In the genomic region with DNA sequence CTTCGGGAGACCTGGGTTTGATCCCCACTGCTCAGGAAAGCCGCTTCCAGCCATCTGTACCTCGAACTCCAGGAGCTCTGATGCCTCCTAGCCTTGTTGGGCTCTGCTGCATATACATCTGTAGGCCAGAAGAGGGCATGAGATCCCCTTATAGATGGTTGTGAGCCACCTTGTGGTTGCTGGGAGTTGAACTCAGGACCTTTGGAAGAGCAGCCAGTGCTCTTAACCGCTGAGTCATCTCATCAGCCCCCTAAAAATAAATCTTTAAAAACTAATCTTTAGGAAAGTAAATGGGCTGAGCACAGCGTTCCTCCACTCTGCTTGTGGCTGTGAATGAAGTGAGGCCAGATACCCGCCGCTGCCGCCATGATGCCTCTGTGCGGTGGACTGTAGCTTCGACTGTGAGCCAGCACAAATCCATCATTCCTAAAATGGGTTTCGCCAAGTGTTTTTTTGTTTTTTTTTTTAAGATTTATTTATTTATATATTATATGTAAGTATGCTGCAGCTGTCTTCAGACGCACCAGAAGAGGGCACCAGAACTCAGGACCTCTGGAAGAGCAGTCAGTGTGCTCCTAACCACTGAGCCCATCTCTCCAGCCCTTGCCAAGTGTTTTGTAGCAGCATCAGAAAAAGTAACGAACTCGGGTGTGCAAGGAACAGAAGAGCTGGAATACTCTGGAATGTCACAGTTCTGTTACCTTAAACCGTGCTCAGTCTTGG, we compare ENCODE assay signal across 10 mouse cellular contexts. TPM values are rescaled to one million over a fixed set of nuclear protein-coding genes. Genes with fewer than 3 reads are reported as not detected.
DNase-seq lines count a peak whose midpoint lies in the region; ATAC-seq and TF ChIP-seq lines count a peak whose summit lies in the region.
"Had no signal": no experiment of that assay in that cellular context is flagged by ENCODE, and none has a peak within 500 bp of the region (broad histone marks: within the 10 kb centered on the region; RNA-seq: fewer than 3 reads in every experiment).

No protein-coding gene starts in this region.

- H3K9me3 ChIP-seq in kidney, embryonic 16.5 days (ENCODE audit: low read length): no peaks in the 10 kb centered on the region
- H3K9me3 ChIP-seq in CH12.LX (replicated peaks; ENCODE audit: low read length): no peaks in the 10 kb centered on the region

- no peaks in the 10 kb centered on the region for H3K36me3 ChIP-seq in kidney, embryonic 16.5 days (ENCODE audit: insufficient read depth, low read length)
- no peaks in the 10 kb centered on the region for H3K36me3 ChIP-seq in CH12.LX (replicated peaks in 1 of 2; ENCODE audit: control insufficient read depth in 1 of 2, insufficient read depth in 1 of 2, low read length in 1 of 2)

- no peak for TF ChIP-seq EP300 in CH12.LX (IDR thresholded peaks at IDR 0.05; ENCODE audit: low read length)

- no peak overlapping the region for H3K27ac ChIP-seq in kidney, embryonic 16.5 days (ENCODE audit: low read length)
- H3K27ac ChIP-seq in CH12.LX (ENCODE audit: insufficient read depth, low read depth): no peak overlapping the region
- no peak overlapping the region for H3K27ac ChIP-seq in cortical plate, adult 2 months (ENCODE audit: insufficient read depth, low read length)

- no peaks in the 10 kb centered on the region for H3K79me2 ChIP-seq in CH12.LX (replicated peaks; ENCODE audit: control insufficient read depth, extremely low read depth, insufficient read depth, poor library complexity, severe bottlenecking)

- ATAC-seq in kidney, embryonic 16.5 days (ENCODE audit: low FRiP score, low TSS enrichment): no peak

- H3K27me3 ChIP-seq in kidney, embryonic 16.5 days (ENCODE audit: insufficient read depth, low read length): no peaks in the 10 kb centered on the region; the same call in 1 of the 2 replicates
- H3K27me3 ChIP-seq in CH12.LX (replicated peaks): peaks cover 31% of the 10 kb centered on the region

- no peak overlapping the region for H3K4me3 ChIP-seq in kidney, embryonic 16.5 days (ENCODE audit: low read length)
- no peak overlapping the region for H3K4me3 ChIP-seq in CH12.LX (replicated peaks in 1 of 3; ENCODE audit: low read depth in 2 of 3, low read length in 2 of 3, poor library complexity in 1 of 3)
- no peak overlapping the region for H3K4me3 ChIP-seq in cortical plate, adult 2 months (ENCODE audit: insufficient read depth, low read length)
- H3K4me3 ChIP-seq: erythroblast, embryonic 14.5 days had no signal

- 50% methylated on average over 15 of the region's 15 CpGs for WGBS in kidney, embryonic 16.5 days

- in situ Hi-C loops in CH12.LX (cut with MboI; ENCODE audit: low pct_ligation_motif_present, low pct_unique_long_range_greater_than_20kb, low sequenced_read_pairs): loop anchor here (5.0 kb wide), 2 partner anchors 53 to 118 kb away; no protein-coding TSS in a partner anchor

- H3K4me2 ChIP-seq in kidney, embryonic 16.5 days (replicated peaks; ENCODE audit: low read depth, low read length): no peak overlapping the region
- H3K4me2 ChIP-seq in CH12.LX (ENCODE audit: insufficient read depth, low read depth, poor library complexity, severe bottlenecking): no peak overlapping the region

- DNase-seq in kidney, adult 18-20 months: peak; percentile 59
- DNase-seq in 416B (ENCODE audit: low read depth) (peak; percentile 80), CH12.LX (ENCODE audit: extremely low read depth) (peak; percentile 39)
- peak; percentile 48 to 61 for DNase-seq in lung, adult 18-20 months
- peak; percentile 43 for DNase-seq in thymus, postnatal 25 days
- no peak for DNase-seq in frontal cortex, postnatal 14 days (ENCODE audit: low spot score in 2 of 2)

- dilution Hi-C loops in CH12.LX (cut with MboI; ENCODE audit: extremely low pct_ligation_motif_present, extremely low pct_unique_long_range_greater_than_20kb, low sequenced_read_pairs): no loop called here

- H3K4me1 ChIP-seq in kidney, embryonic 16.5 days (ENCODE audit: insufficient read depth, low read length): peaks cover 3% of the 10 kb centered on the region; the same call in 1 of the 2 replicates
- peaks cover 2 to 18% of the 10 kb centered on the region in 2 experiments; a peak in 2 of 4 replicates for H3K4me1 ChIP-seq in CH12.LX (ENCODE audit: control insufficient read depth in 1 of 2, insufficient read depth in 2 of 2)
- no peaks in the 10 kb centered on the region for H3K4me1 ChIP-seq in cortical plate, adult 2 months (ENCODE audit: control insufficient read depth, insufficient read depth, low read length)

- peak; percentile 32 for TF ChIP-seq RAD21 in CH12.LX (IDR thresholded peaks at IDR 0.05; ENCODE audit: low read depth, low read length)

- H3K9ac ChIP-seq in kidney, embryonic 16.5 days (replicated peaks; ENCODE audit: low read length): no peak overlapping the region
- no peak overlapping the region for H3K9ac ChIP-seq in CH12.LX (ENCODE audit: insufficient read depth, low read depth)

- TF ChIP-seq POLR2A in CH12.LX (IDR thresholded peaks at IDR 0.05; ENCODE audit: low read depth, low read length): no peak
- no peak for TF ChIP-seq POLR2A in cortical plate, adult 2 months (IDR thresholded peaks at IDR 0.05; ENCODE audit: extremely low read depth, insufficient read depth, low read length)

- peak; percentile 31 to 89; a peak in 2 of 4 replicates for TF ChIP-seq CTCF in CH12.LX (conservative IDR thresholded peaks at IDR 0.05 in 1 of 2, IDR thresholded peaks at IDR 0.05 in 1 of 2; ENCODE audit: low read depth in 2 of 2, low read length in 2 of 2)
- peak; percentile 55 for TF ChIP-seq CTCF in cortical plate, adult 2 months (IDR thresholded peaks at IDR 0.05; ENCODE audit: extremely low read depth, insufficient read depth, low read length)

TF ChIP-seq in CH12.LX, 34 proteins besides CTCF, POLR2A, EP300 and RAD21:
- TF ChIP-seq MAFK (IDR thresholded peaks at IDR 0.05; ENCODE audit: insufficient replicate concordance, low read length) (0 out of 2 replicates have a peak, but pooled peaks have one; percentile 48), RCOR1 (conservative IDR thresholded peaks at IDR 0.05; ENCODE audit: low read depth, low read length) (no peak), SMC3 (IDR thresholded peaks at IDR 0.05; ENCODE audit: low read depth, low read length) (peak; percentile 54), MYC (IDR thresholded peaks at IDR 0.05; ENCODE audit: low read depth, low read length) (no peak)
TF ChIP-seq in CH12.LX: peak in this region for 2.

RNA-seq across cellular contexts. Expression of a gene that starts 10.8 kb away (rescaled TPM):
- 0.19 and 0.65 TPM in 2 replicates for polyA plus RNA-seq in kidney, embryonic 16.5 days (2015; fragmentation: Nextera tagmentation; extraction: Ambion mirVana)
- not detected in 2 replicates for total RNA-seq in CH12.LX (2012; rRNA removed)
- not detected in 2 replicates for total RNA-seq in CH12.LX (2014; rRNA removed)
- polyA plus RNA-seq in CH12.LX (2012; ENCODE audit: insufficient read length, low read depth): not detected in 2 replicates
- not detected in 2 replicates for polyA plus RNA-seq in cortical plate, adult 2 months (2012; rRNA removed)
- total RNA-seq: left cerebral cortex, postnatal 36 days had no signal
- polyA plus RNA-seq: erythroblast, embryonic 14.5 days had no signal

RNA-seq across cellular contexts. Expression of a gene that starts 38.2 kb away (rescaled TPM):
- 2.1 and 2.5 TPM in 2 replicates for polyA plus RNA-seq in kidney, embryonic 16.5 days (2015; fragmentation: Nextera tagmentation; extraction: Ambion mirVana)
- not detected in 2 replicates for total RNA-seq in CH12.LX (2012; rRNA removed)
- not detected in 2 replicates for total RNA-seq in CH12.LX (2014; rRNA removed)
- polyA plus RNA-seq in CH12.LX (2012; ENCODE audit: insufficient read length, low read depth): 0.54 TPM in 1 of 2 replicates, not detected in the other
- polyA plus RNA-seq in cortical plate, adult 2 months (2012; rRNA removed): 0.06 TPM in 1 of 2 replicates, not detected in the other
- total RNA-seq: left cerebral cortex, postnatal 36 days had no signal

RNA-seq across cellular contexts. Expression of a gene that starts 38.7 kb away (rescaled TPM):
- 71.6 and 73.7 TPM in 2 replicates for polyA plus RNA-seq in kidney, embryonic 16.5 days (2015; fragmentation: Nextera tagmentation; extraction: Ambion mirVana)
- not detected in 2 replicates for total RNA-seq in CH12.LX (2012; rRNA removed)
- not detected in 2 replicates for total RNA-seq in CH12.LX (2014; rRNA removed)
- not detected in 2 replicates for polyA plus RNA-seq in CH12.LX (2012; ENCODE audit: insufficient read length, low read depth)
- 10.3 and 10.8 TPM in 2 replicates for polyA plus RNA-seq in cortical plate, adult 2 months (2012; rRNA removed)

RNA-seq across cellular contexts. Expression of a gene that starts 43.3 kb away (rescaled TPM):
- polyA plus RNA-seq in kidney, embryonic 16.5 days (2015; fragmentation: Nextera tagmentation; extraction: Ambion mirVana): 7.4 and 8.2 TPM in 2 replicates
- total RNA-seq in CH12.LX (2012; rRNA removed) (16.9 and 17.7 TPM in 2 replicates), CH12.LX (2014; rRNA removed) (13.7 and 16.7 TPM in 2 replicates)
- polyA plus RNA-seq in CH12.LX (2012; ENCODE audit: insufficient read length, low read depth): 19.4 and 20.9 TPM in 2 replicates
- polyA plus RNA-seq in cortical plate, adult 2 months (2012; rRNA removed): 6.4 and 6.7 TPM in 2 replicates

RNA-seq across cellular contexts. Expression of a gene that starts 45.5 kb away (rescaled TPM):
- 7.5 and 7.7 TPM in 2 replicates for polyA plus RNA-seq in kidney, embryonic 16.5 days (2015; fragmentation: Nextera tagmentation; extraction: Ambion mirVana)
- not detected in 2 replicates for total RNA-seq in CH12.LX (2012; rRNA removed)
- total RNA-seq in CH12.LX (2014; rRNA removed): not detected in 2 replicates
- polyA plus RNA-seq in CH12.LX (2012; ENCODE audit: insufficient read length, low read depth): not detected in 2 replicates
- 4.0 and 4.7 TPM in 2 replicates for polyA plus RNA-seq in cortical plate, adult 2 months (2012; rRNA removed)

Comparison
In these comparisons a context has a peak if more than half of its experiments do, and no peak if none do; other contexts are left out.
1. DNase-seq: peak in kidney, adult 18-20 months (single experiment), 416B (single experiment), CH12.LX (single experiment), lung, adult 18-20 months (2 of 2) and thymus, postnatal 25 days (single experiment); none in frontal cortex, postnatal 14 days (0 of 2).
2. RNA of a gene that starts 38.7 kb away (polyA plus RNA-seq): 71.6 to 73.7 TPM in kidney, embryonic 16.5 days and 10.3 to 10.8 TPM in cortical plate, adult 2 months; not detected in CH12.LX; every median in the first group is over 10 times any median in the second.